Mouse (Mus musculus): Measurements from ENCODE around the gene Ang5. TPM values are rescaled to one million over a fixed set of nuclear protein-coding genes. Genes with fewer than 3 reads are reported as not detected.

The Ang5 gene
- total RNA-seq, 1 experiment from 2014 or later: not detected

Other genes with a start within 250 kb of the Ang5 start
- not detected in 2 replicates for gene Gm16506, start 229.6 kb upstream of the Ang5 start, total RNA-seq (2017)
- gene Gm6526, start 209.2 kb upstream of the Ang5 start, total RNA-seq (2017): not detected in 2 replicates
- not detected in 2 replicates for gene Gm8180, start 172.3 kb upstream of the Ang5 start, total RNA-seq (2017)
- gene Ear1, start 81.6 kb upstream of the Ang5 start, total RNA-seq (2017): 0.89 and 26.4 TPM in 2 replicates
- not detected in 2 replicates for gene Ear10, start 33.5 kb upstream of the Ang5 start, total RNA-seq (2017)
- 7.8 and 17.5 TPM in 2 replicates for gene Gm8113, start 31.7 kb upstream of the Ang5 start, total RNA-seq (2017)
- not detected in 2 replicates for gene Ang6, start 45.2 kb downstream of the Ang5 start, total RNA-seq (2017)
- gene Ear2, start 145.6 kb downstream of the Ang5 start, total RNA-seq (2017): 31.6 and 48.0 TPM in 2 replicates
- gene Gm3327, start 166.8 kb downstream of the Ang5 start, total RNA-seq (2017): not detected in 2 replicates
- not detected in 2 replicates for gene Gm8212, start 240.6 kb downstream of the Ang5 start, total RNA-seq (2017)

Data from hematopoietic stem cell, adult 5-6 weeks (primary cell).